Mouse (Mus musculus) thymus, postnatal 4 days (tissue): ENCODE measurements around the gene Gzma.

ENCODE experiments used
- DNase-seq: peaks from one replicate; pipeline ENCODE4 v3.0.0; 2021

Gene Gzma

DNA sequence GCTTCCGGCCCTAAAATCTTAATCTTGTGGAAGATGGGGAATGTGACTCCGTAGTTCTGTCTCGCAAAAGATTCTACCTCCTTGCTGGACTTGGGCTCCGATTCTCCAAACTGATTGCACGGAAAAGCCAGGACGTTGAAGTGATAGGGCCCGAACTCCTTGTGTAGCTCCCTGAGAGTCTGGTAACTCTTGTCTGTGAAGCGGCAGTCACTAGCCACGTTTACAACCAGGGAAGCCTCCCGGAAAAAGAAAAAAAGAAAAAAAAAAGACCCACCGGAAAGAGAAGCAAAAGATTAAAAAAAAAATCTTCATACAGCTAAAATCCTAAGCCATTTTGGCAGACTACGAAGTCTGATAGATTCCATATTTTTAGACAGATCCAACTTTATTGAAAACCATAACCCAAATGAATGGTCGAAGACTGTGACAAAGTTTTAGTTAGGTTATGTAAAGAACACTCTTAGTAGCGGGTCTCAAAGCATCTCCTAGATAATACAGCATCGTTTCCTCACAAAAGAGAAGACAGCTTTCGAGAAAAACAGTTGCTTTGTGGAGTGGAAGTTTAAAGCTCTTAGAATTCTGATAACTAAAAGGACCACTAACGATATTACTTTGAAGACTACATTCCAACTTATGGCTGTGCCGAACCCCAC is 55.2 kb downstream of the Gzma start:
- no peak for DNase-seq

DNA sequence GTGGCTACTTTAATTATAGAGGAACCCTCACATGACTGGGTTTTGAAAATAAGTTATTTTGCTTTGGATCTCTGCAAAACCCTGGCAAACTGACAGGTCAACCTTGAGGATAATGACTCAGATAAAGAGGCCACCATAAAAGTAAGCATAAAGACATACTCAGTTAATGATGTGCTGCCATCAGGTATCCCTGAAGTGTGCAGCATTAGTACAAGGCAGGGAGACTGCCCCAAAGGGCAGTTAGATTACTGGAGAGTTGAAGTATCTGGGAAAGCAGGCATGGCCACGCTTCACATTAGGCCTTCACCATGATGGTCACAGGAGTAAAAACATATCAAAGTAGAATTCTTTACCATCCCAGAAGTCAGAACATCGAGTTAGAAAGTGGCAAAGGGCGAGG is 55.9 kb downstream of the Gzma start:
- DNase-seq: no peak
